In the genomic region with DNA sequence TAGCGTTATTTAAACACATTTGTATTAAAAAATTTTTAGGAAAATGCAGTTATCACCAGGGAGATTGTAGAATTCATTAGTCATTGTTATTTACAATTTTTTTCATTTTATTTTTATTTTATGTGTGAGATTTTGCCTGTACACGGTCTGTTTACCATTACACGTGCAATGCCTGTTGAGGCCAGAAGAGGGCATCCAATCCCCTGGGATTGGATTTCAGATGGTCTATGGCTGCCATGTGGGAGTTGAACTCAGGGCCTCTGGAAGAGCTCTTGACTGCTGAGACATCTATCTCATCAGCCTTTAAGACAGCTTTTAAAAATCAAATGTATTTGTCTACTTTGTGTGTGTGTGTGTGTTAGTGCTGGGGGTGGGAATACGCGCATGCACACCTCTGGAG, we compare ENCODE assay signal across 7 mouse cellular contexts. TPM values are rescaled to one million over a fixed set of nuclear protein-coding genes. Genes with fewer than 3 reads are reported as not detected.
DNase-seq lines count a peak whose midpoint lies in the region; ATAC-seq and TF ChIP-seq lines count a peak whose summit lies in the region.

No protein-coding gene starts in this region.

- peak; percentile 71 for TF ChIP-seq CTCF in kidney, adult 2 months (conservative IDR thresholded peaks at IDR 0.05; ENCODE audit: insufficient read depth, insufficient read length, low read depth, low read length)

- WGBS in kidney, adult 2 months: 65% methylated on average over 5 of the region's 5 CpGs
- 72% methylated on average over 5 of the region's 5 CpGs for WGBS in midbrain, embryonic 16.5 days

- H3K27me3 ChIP-seq in kidney, adult 2 months (replicated peaks; ENCODE audit: control insufficient read depth, insufficient read depth, low read length): no peaks in the 10 kb centered on the region
- H3K27me3 ChIP-seq in midbrain, embryonic 16.5 days (ENCODE audit: control insufficient read depth, insufficient read depth, low read depth, low read length): no peaks in the 10 kb centered on the region

- peak; percentile 24 for ATAC-seq in CD4-positive, CD25-positive, alpha-beta regulatory T cell, adult 4 months
- ATAC-seq in midbrain, embryonic 16.5 days: no peak

- no peak overlapping the region for H3K27ac ChIP-seq in kidney, adult 2 months (ENCODE audit: insufficient read depth, low read depth, low read length)
- H3K27ac ChIP-seq in midbrain, embryonic 16.5 days (ENCODE audit: low read length): no peak overlapping the region

- DNase-seq in kidney, adult 2 months: peak; percentile 45
- DNase-seq in kidney, adult 11 months: no peak
- DNase-seq in A20 (ENCODE audit: low read depth, low spot score): peak; percentile 61
- peak; percentile 48 for DNase-seq in forelimb bud, embryonic 11.5 days (ENCODE audit: low read depth, low spot score)
- peak; percentile 49 for DNase-seq in testis, postnatal 10 days (ENCODE audit: low spot score)

- no peaks in the 10 kb centered on the region for H3K36me3 ChIP-seq in kidney, adult 2 months (ENCODE audit: control insufficient read depth, insufficient read depth, low read length)
- H3K36me3 ChIP-seq in midbrain, embryonic 16.5 days (ENCODE audit: control insufficient read depth, insufficient read depth, low read length): peaks cover 6% of the 10 kb centered on the region

- H3K4me2 ChIP-seq in midbrain, embryonic 16.5 days (ENCODE audit: low read length): no peak overlapping the region

- no peak overlapping the region for H3K4me3 ChIP-seq in kidney, adult 2 months (ENCODE audit: insufficient read depth, low read depth, low read length)
- no peak overlapping the region for H3K4me3 ChIP-seq in midbrain, embryonic 16.5 days (ENCODE audit: low read depth, low read length)

- no peak for TF ChIP-seq POLR2A in kidney, adult 2 months (IDR thresholded peaks at IDR 0.05; ENCODE audit: low read depth, low read length)

- peaks cover 31% of the 10 kb centered on the region for H3K4me1 ChIP-seq in kidney, adult 2 months (ENCODE audit: control insufficient read depth, insufficient read depth, low read length)
- H3K4me1 ChIP-seq in midbrain, embryonic 16.5 days (ENCODE audit: control insufficient read depth, insufficient read depth, low read length): peaks cover 5% of the 10 kb centered on the region

- H3K9ac ChIP-seq in midbrain, embryonic 16.5 days (ENCODE audit: low read depth, low read length): no peak overlapping the region

- H3K9me3 ChIP-seq in midbrain, embryonic 16.5 days (replicated peaks; ENCODE audit: control insufficient read depth, low read length, poor library complexity, severe bottlenecking): no peaks in the 10 kb centered on the region

RNA-seq across cellular contexts. Expression of a gene that starts 2.0 kb away (rescaled TPM):
- 36.0 and 38.2 TPM in 2 replicates for polyA plus RNA-seq in kidney, adult 2 months (2012; rRNA removed)
- polyA plus RNA-seq in CD4-positive, CD25-positive, alpha-beta regulatory T cell, adult 4 months (2017; shearing (Covaris generic)): 10 to 100 TPM; 68.4 to 82.3 TPM
- 10.6 and 12.8 TPM in 2 replicates for polyA plus RNA-seq in midbrain, embryonic 16.5 days (2015; fragmentation: Nextera tagmentation; extraction: Ambion mirVana)

RNA-seq across cellular contexts. Expression of a gene that starts 21.4 kb away (rescaled TPM):
- 29.7 and 31.1 TPM in 2 replicates for polyA plus RNA-seq in kidney, adult 2 months (2012; rRNA removed)
- polyA plus RNA-seq in CD4-positive, CD25-positive, alpha-beta regulatory T cell, adult 4 months (2017; shearing (Covaris generic)): 10 to 100 TPM; 33.6 to 39.3 TPM
- 161 and 170 TPM in 2 replicates for polyA plus RNA-seq in midbrain, embryonic 16.5 days (2015; fragmentation: Nextera tagmentation; extraction: Ambion mirVana)
